Mouse (Mus musculus): ENCODE data around the gene Dnm1.
"Not testable (repeated sequence)": the region's sequence is repeated elsewhere in the genome, so short reads cannot be mapped to it uniquely, and the experiment has no call there.

The Dnm1 gene

GRCm38 (mm10) chr2:32362274-32362673 lies 9.1 kb upstream of the Dnm1 start:
- not testable (repeated sequence) for DNase-seq (ENCODE audit: low spot score)

- peak; percentile 79 for DNase-seq (ENCODE audit: low spot score)
Measured at GRCm38 (mm10) chr2:32361437-32361836, 8.3 kb upstream of the Dnm1 start.

DNA sequence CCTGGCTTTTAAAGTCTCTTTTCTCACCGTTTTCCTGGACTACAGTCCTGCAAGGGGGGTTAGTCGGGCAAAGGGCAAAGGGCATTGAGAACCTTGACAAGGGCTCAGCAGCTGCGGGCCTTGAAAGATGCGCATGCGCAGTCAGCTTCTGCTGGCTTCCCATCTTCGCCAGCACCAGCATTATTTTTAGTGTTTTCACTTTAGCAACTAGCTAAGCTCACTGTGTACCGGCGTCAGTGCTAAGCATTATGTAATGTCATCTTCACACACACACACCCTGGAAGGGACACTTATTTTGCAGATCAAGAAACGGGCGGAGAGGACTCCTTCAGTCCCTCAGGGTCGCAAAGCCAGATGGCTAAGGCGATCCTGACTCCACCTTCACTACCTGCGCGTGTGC lies 7.6 kb upstream of the Dnm1 start:
- DNase-seq (ENCODE audit: low spot score): peak; percentile 74

GRCm38 (mm10) chr2:32358381-32358780 lies 5.2 kb upstream of the Dnm1 start:
- no peak for DNase-seq (ENCODE audit: low spot score)

DNA sequence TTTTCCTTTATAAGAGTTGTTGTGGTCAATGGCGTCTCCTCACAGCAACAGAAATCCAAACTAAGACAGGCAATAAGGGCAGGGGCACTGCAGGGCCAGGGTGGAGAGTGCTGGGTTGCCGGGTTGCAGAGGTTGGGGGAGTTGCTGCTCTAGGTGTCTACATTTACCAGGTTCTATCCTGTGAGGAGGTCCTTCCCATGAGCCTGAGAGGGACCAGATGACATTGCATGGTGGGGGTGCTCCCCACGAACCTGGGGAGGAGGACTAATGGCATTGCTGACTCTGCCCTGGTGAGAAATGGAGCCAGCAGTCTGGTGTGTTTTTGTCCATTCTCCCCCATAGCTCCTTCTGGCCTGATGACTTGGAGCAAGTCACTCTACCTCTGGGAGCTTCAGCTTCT lies 4.6 kb upstream of the Dnm1 start:
- no peak for DNase-seq (ENCODE audit: low spot score)

- DNase-seq (ENCODE audit: low spot score): no peak
Measured at GRCm38 (mm10) chr2:32356216-32356615, 3.1 kb upstream of the Dnm1 start.

- no peak for DNase-seq (ENCODE audit: low spot score)
Measured at GRCm38 (mm10) chr2:32354336-32354895, 1.3 kb upstream of the Dnm1 start.

DNA sequence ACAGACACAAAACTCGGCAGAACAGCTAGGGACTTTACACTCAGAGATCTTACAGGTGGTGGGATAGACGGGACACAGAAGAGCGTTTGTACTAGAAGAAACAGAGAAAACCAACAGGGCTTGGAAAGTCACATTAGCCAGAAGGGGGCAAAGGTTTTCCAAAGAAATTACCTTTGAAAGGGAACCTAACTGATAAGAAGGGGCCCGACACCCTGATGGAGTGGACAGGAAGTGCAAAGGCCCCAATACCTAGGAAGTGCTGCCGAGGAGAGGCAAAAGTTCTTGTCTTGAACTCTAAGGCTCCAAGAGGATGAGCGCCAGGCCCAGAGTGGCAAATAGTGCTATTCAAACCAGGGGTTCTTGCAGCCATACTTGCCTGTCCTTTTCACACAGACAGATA lies 698 bp upstream of the Dnm1 start:
- no peak for DNase-seq (ENCODE audit: low spot score)

DNA sequence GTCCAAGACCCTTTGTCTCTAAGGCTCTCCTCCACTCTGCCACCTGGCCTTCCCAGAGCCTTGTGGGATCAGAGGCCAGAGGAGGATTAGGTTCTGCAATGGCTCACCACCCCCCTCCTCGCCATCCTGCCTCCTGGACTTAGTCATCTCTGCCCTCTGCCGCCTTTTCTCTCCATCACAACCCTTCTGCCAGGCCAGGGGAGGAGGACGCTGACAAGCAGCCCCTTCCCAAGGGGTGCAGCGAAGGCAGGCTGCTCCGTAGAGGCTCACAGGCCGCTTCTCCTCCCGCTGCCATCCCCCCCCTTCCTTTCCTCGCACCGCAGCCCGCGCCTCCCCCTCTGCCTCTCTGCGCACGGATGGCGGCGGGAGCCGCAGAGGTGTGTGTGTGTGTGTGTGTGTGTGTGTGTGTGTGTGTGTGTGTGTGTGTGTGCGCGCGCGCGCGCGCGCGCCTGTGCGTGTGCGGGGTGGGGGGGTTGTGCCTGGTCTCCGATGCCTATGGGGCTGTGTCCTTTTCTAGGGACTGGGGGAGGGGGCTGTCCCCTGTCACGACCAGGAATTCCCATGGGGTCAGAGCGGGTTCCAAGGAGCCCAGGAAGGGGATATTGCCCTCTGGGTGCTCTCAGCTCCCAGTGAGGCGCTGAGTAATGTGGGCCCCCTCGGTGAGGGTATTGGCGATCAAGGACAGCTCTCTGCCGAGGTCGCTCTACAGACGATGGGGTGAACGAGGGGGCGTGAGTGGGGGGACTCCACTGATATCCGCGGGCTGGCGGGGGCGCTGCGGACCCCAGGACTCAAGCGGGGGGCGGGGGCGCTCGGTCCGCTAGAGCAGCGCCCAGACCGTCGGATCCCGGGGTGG lies 759 bp downstream of the Dnm1 start, which contains the start of gene Ciz1:
Gene Ciz1 (plus strand): TSS at position 177 of the 856 bp plus-strand sequence.
- no peak for DNase-seq (ENCODE audit: low spot score)

DNA sequence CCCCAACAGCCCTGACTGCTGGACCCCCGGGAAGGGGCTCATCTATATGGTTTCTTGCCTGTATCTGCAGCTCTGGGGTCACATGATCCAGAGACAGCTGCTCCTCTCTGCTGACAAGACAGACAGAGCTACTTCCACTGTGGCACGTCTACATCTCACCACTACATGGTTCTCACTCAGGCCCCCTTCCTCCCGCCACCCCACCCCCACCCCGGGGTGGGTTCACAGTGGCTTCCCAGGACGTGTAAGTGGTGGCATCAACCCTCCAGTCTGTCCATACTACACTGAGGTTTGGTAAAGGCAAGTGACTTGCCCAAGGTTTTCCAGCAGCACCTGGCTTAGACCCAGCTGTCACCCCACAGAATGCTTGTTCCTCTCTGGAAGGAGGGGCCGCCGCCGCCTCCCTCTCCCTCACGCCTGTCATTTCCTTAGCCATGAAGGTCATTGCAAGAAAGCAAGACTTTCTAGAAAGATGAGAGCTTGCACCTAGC lies 1.6 kb downstream of the Dnm1 start:
- no peak for DNase-seq (ENCODE audit: low spot score)

GRCm38 (mm10) chr2:32350471-32351051 lies 2.6 kb downstream of the Dnm1 start:
- DNase-seq (ENCODE audit: low spot score): no peak

- DNase-seq (ENCODE audit: low spot score): no peak
Measured at GRCm38 (mm10) chr2:32349625-32350255, 3.4 kb downstream of the Dnm1 start.

DNA sequence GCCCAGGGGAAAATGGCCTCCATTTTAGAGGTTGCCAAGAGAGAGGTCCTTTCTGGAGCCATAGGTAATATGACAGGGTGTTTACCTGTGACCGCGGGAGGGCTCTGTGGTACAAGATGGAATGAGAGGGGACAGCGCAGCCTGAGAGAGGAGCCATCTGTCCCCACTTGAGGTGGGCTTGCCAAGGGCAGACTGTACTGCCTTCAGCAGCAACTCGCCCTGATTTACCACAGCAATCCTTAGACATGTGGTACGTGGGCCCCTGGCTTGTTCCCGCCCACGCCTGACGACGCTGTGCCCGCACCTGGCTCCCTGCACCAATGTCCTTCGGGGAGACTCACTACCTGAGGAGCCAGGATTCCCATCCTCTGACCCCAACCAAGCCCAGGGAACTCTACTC lies 4.8 kb downstream of the Dnm1 start:
- DNase-seq (ENCODE audit: low spot score): no peak

- no peak for DNase-seq (ENCODE audit: low spot score)
Measured at GRCm38 (mm10) chr2:32347019-32347418, 6.1 kb downstream of the Dnm1 start.

DNA sequence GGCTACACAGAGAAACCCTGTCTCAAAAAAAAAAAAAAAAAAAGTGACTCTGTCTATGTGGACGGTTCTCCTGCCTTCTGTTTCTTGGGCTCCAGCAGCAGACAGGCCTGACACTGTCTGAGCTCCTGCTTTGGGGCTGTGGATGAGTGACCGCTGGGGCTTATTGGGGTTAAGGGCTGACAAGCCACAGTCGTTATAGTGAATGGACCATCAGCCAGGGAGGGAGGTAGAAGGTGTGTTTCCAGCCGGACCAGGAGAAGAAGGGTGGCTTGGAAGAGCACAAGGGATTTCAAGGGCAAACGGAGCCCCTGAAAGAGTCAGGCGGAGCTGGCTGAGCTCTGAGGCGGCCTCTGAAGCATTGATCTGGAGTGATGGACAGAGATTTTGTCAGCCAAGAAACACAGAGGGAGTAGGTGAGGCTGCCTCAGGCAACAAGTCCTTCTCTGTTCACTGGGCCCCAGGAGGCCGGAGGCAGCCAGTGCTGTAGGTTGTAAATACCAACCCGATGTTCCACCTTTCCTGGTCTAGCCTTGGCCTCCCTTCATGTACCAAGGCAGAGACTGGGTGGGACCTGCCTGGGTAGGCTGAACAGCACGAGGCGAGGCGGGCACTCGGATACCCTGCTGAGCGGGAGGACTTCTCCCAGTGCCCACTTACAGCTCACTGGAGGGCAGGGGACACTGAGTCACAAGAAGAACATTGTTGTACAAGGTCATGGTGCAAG lies 8.4 kb downstream of the Dnm1 start:
- no peak for DNase-seq (ENCODE audit: low spot score)

- DNase-seq (ENCODE audit: low spot score): no peak
Measured at GRCm38 (mm10) chr2:32344056-32344455, 9.1 kb downstream of the Dnm1 start.

DNA sequence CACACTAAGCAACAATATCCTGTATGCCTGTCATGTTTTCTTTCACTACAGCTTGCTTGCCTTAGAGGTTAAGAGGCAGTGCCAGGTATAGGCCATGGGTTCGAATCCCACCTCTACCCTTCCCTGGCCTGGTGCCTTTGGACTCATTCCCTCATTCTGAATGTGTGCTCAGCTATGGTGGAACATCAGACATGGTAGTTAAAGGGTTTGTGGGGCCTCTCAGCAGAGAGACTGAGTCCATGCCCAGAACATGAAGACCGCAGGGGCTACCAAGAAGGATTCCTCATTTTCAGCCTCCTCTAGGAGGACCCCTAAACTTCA lies 9.8 kb downstream of the Dnm1 start:
- no peak for DNase-seq (ENCODE audit: low spot score)

DNA sequence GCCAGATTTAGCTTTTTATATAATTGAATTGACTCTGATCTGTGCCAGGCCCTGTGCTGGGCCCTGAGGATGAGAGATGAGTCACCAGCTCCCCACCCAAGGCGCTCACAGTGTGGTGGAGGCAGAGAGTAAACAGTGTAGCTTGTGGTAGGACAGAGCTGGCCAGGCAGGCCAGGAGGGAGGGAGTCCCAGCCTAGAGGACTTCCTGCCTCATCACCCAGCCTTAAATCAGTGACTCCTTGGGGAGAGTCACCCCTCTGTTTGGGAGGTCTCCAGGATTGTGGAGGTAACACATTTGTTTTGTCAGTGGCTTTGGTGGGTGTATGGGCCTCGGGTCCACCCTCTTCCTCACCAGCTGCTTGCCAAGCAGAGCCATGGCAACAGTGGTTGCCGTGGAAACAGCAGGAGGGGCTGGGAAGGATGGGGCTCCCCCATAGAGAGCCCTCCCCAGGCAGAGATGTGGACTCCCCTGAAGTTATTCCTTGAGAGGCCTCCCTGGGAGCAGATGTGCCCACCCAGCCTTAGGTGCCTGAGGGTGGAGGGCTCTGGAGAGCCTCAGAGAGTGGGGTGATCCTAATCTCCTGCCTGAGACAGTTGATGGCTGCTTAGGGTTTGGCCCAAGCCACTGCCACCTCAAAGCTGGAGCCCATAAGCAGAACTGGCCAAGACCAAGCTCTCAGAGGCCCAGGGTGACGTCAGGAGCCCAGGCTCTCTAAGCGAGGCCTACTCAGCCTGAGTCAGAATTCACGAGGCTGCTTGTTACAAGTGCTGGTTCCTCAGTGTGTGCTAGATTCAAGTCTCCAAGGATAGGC lies 10.4 kb downstream of the Dnm1 start:
- DNase-seq (ENCODE audit: low spot score): peak; percentile 42

- DNase-seq (ENCODE audit: low spot score): no peak
Measured at GRCm38 (mm10) chr2:32342039-32342438, 11.1 kb downstream of the Dnm1 start.

- no peak for DNase-seq (ENCODE audit: low spot score)
Measured at GRCm38 (mm10) chr2:32341634-32341939, 11.6 kb downstream of the Dnm1 start.

- DNase-seq (ENCODE audit: low spot score): no peak
Measured at GRCm38 (mm10) chr2:32340836-32341633, 12.1 kb downstream of the Dnm1 start.

Data from lung, postnatal 25 days (tissue).